Mouse (Mus musculus): ENCODE measurements around the gene Spx.

Gene Spx

DNA sequence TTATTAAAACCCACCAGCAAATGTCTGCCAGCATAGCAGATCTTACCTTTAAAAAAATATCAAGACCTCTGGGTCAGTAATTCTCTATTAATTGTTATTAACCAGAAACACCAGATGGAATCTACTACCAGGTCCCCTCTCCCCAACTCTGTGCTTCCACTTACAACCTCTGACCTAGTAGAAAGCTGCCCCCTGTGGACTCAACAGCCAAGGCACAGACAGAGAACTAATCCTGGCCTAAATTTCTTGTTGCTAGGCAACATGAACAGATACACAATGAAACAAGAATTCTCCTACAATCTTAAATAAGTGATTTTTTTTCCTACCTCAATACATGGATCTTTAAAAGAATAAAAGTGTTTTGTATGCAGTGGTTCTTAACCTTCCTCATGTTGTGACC lies 15.8 kb downstream of the Spx start:
- DNase-seq (ENCODE audit: low spot score), result no peak

DNA sequence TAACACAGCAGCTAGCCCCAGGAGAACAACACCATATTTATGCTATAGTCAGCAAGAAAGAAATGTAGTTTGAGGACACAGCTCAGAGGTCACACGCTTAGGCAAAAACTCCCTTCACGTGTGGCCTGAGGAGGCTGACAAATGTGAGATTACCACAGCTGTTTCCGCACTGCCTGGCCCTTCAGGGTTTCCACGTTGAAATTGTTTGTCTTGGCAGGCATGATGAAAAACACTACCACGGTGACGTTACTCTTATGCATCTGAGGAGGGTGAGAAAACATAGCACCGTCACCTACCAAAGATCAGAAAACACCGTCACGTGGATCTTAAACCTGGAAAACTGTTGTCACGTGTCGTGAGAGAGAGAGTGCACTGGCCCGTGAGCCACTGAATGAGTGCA lies 38.1 kb downstream of the Spx start:
- DNase-seq (ENCODE audit: low spot score), result no peak

DNA sequence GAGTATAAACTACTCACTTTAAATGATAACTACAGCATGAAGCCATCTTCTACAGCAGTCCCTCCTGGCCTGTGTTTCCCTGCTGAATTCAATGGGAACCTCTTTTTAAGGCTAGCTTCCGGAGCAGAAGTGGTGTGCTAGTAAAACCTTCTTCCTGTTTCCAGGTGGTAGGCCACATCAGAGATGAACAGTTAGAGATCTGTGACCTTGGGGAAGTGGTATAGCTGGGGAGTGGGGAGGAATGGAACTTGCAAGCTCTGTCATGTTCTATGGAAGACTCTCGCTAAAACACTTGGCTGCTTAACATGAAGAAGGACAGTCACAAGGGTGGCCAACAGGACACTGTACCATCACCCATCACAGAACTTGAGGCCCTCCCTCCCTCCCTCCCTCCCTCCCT lies 40.1 kb downstream of the Spx start:
- DNase-seq (ENCODE audit: low spot score), result no peak

DNA sequence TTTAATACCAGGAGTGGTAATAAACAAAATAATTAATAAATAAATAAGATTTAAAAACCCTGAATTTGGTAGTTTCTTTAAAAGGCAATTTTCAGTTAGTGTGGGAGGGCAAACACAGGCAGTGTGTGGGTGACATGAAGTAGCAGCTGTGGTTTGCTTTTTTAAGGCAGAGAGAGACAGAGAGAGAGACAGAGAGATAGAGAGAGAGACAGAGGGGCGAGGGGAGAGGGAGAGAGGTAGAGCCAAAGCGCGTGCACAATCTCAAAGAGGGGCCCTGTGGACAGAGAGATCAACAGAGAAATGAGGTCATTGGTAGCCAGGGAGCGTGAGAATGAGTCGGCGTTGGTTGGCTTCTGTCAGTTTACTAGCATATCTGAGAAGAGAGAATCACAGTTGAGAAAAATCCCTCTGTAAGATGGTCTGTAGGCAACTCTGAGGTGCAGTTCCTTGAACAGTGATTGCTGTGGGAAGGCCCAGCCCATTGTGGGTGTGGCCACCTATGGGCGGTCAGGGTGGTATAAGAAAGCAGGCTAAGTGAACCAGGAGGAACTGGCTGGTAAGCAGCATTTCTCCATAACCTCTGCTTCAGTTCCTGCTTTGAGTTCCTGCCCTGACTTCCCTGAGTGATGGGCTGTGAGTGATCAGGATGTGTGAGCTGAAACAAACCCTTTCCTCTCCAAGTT lies 42.2 kb downstream of the Spx start:
- DNase-seq (ENCODE audit: low spot score), result no peak

DNA sequence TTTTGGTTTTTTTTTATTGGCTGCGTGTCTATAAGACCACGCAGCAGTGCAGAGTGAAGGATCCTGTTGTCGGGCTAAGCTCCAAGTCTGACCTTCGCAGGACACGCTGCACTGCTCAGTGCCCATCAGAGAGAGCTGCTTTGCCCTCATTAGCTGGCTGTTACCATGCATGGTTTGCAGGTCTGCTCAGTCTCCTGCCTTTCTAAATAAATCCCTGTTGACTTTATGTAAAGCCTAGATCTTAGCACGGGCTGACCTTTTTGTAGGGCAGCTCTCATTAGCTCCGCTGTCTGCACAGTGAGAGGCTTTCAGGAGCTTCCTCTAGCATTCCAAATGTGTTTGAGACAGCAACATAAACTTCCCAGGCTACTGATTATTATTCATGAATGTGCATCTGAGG lies 44.8 kb downstream of the Spx start:
- no peak for DNase-seq (ENCODE audit: low spot score)

DNA sequence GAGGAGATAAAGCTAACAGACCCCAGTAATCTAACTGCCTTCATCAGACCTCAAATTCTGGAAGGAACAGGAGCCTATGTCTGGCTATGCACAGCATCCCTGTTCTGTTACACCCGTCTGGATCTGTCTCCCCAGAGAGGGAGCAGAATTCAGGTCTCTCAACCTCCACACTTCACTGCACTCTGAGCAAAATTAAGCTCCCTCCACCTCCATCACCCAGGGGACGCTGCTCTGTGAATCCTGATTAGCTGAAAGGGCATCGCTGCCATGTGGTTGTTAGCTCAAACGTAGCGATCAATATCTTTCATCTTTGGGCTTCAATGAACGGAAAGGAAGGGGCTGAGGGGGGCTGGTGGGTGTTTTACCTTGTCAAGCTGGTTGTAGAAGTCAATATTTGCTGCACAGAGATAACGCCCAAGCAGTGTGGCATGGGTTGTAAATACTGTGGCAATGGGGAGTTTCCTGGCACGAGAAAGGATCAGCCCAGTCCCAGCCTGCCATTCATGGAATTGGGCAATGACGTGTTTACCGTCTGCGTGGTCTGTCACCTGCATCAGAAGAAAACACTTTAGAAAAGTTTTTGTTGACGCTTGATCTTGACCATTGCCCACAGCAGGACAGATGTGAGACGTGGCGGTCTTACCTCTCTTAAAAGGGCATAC lies 45.9 kb downstream of the Spx start:
- no peak for DNase-seq (ENCODE audit: low spot score)

DNA sequence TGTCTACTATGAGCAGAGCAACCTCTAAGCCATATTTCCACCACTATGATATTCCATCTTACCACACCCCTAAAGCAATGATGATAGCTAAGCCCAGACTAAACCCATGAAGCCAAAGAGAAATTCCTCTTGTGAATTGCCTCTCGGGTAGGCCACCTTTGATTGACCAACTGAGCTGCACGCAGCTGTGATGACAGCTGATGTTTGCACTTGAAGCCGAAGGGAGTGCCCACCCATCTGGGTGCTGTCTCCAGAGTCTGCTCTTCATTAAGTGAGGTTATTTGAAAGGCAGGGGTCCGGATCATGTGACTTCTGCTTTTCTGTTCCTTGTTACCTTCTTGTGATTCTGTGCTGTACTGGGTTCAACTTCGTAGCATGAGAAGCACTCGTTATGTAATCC lies 49.0 kb downstream of the Spx start:
- no peak for DNase-seq (ENCODE audit: low spot score)

Measured in ovary, postnatal 10 days (tissue).